Mouse (Mus musculus): ENCODE results near the gene Nav2.

The Nav2 gene

DNA sequence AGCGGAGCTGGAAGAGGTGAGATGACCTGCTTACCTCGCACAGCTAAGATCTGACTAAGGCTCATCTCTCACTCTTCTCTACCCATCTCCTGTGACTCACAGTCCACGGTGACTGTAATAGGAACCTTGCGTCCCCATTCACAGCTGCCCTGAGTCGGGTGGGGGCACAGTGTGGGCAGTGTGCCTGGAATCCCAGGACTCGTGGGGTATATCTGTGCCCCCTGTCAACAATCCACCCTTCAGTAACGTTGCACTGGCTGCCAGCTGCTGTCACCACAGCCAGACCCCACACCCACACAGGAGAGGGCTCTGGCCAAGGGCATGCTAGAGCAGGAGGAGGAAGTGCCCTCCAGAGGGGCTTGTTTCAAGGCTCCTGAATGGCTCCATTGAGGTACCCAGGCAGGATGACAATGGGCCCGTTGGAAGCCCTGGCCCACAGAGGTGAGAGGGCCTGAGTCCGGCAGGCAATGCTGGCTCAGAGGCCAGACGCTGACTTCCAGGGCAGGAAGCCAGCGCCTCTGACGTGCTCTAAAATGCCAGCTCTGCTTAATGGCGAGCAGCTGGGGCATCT, 353.5 kb downstream of the Nav2 start:
- DNase-seq: no peak

DNA sequence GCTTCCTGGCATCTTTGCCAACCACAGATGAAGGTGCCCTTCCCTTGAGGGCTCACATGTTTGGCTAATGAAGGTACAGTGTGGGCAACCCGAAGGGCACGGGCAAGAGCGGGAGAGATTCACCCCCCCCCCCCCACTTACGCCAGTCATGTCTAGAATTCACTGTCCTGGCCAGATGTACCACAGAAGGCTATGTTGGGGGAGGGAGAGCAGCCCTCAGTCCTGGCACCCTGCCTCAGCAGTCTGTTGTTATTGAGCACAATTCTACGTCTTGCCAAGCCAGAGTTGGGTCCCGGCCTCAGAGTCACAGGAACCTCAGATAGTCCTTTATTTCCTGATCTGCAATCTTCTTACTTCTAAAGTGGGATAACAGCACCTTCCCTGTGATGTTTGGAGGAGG, 357.9 kb downstream of the Nav2 start:
- no peak for DNase-seq

DNA sequence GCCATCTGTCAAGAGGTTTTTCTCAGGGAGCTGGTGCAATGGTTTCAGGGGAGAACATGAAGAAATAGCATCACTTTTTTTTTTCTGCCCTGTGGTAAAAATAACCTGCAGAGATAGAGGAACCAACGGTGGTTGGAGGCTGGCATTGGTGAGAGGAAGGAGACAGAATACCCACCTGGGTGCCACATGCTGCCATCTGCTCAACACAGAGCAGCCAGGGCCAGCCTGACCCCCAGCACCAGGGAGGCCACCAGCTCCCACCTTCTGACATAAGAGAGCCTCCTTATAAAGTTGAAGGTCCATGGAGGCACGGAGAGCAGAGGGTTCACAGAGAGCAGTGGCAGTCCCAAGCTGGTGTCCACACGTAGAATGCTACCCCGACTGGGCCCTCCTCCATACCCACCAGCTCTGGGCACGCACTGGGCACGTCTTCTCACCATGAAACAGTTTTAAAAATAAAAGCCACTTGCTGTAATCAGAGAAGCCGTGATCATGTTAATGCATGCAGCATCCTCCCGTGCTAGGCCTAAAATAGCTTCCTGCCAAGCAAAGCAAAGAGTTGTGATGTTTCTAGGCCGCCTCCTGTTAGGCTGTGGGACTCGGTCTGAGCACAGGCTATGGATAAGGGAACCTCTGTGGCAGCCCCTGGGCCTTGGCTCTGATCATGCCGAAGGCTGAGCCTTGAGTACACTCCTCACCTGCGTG, 359.3 kb downstream of the Nav2 start:
- no peak for DNase-seq

DNA sequence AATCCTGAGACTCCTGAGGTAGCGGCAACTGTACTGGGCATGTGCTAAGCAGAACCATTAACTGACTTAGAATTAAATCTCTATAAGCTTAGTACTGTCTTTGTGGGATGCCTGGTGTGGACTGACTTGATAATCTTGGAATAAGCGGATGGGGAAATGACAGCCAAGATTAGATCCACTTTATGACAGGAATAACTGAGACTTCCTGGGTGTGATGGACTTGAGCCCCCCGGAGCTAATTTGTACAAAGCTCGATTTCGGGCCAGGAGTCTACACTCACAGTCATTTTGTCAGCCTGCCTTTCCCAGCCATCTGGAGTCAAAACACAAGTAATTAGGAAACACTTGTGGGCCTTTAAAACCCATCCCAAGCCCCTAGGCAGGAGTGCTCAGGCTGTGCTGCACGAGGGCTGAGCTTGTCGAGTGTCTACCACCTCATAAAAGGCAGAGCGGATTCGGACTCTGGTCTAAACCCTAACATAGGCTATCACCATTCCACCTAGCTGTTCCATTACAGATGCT, 359.9 kb downstream of the Nav2 start:
- DNase-seq: no peak

DNA sequence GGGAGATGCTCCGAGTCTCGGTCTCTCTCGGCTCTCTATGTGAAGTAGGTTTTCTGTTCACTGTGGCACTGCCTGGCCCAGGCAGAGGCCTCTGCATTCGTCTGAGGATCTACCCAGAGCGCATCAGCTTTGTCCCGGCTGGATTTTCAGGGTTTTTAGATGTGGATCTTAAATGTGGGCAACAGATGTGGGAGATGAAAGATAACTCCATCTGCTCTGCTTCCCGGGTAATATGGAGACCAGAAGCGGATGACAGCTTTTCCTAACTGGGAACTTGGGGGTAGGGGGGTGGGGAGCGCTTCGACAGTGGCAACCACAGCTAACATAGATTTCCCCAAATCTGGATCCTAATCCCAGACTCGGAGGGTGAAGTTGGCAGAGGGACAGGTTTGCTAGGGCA, 362.3 kb downstream of the Nav2 start:
- DNase-seq: no peak

DNA sequence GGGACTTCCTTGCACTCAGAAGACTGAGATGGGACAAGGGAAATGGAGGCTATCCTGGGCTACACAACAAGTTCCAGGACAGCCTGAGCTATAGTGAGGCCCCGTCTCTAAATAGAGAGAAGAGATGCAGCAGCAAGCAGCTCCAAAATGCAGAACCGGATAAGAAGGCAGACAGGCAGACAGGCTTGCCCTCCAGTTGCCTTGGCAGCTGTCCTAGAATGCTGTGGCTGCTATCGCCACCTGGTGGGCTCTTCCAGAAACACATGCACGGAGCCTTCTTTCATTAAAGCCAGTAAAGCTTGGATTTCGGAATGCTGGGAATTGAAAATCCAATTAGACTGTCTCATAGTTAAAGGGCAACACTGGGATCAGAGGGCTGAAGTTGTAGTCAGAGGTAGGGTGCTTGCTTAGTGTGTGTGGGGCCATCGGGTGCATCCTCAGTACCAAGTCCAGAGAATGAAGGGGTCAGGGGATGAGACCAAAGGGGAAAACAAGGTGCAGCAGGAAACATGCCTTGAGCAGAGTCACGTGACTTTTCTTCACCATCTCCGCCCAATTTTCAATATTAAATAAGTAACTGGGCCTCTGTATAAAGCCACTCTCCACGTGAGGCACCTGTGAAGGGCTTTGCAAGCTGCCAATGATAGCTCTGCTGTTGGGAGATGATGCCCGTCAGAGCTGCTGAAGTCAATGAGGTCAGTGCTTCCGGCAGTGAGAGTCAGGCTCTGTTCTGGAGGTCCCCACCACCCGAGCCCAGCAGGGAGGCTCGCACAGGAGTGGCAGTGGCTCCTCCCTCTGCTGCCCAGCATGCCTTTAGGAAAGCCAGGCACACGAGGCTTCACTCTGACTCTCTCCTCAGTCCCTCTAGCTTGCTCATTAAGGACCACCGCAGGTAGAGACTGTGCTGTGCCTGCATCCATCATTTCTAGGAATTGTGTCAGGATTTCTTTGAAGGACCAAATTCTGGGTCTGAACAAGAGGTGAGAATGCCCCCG, 364.2 kb downstream of the Nav2 start:
- DNase-seq: peak; percentile 50

DNA sequence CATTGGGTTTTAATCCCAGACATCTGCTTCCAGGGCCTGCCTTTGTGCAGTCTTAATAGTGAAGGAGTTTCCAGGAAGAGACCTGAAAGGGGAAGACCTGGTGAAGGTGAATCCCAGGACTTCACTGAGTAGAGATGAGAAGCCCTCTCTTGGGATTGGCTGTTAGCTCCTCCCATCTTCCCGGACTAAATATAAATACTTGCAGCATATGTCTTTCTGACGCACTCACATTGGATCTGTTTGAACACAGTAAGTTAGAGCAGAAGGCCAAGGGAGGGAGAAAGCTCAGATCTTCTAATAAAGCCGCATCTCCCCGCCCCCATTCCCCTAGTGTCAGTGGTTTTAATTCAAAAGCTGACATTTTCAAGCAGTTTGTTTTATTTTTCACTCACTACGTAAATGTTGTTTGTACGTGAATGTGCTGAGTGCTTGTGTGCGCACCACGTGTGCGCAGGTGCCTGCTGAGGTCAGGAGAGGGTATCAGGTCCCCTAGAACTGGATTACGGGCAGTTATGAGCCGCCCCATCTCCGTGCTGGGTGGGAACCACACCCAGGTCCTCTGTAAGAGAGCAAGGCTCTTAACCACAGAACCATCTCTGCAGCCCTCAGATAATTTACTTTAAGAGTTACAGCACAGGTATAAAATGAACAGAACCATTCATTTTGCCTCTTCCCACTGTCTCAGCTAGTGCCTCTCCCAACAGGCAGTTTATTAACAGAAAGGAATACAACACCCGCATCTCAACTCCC, 365.6 kb downstream of the Nav2 start:
- no peak for DNase-seq

DNA sequence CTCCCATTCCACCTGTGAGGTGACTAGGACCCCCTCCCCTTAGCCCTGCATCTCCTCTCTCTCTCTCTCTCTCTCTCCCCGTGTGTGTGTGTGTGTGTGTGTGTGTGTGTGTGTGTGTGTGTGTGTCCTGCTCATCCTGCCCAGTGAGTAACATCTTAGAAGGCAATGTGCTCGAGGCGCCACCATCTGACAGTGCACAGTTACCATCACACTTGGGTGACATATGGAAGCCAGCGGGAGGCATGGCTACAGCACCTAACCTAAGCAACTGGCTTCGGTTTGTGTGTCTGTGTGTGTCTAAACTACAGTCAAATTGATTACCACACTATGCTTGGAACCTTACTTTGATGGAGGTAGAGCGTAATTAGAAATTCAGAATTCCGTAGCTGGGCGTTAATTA, 366.2 kb downstream of the Nav2 start:
- DNase-seq: no peak

DNA sequence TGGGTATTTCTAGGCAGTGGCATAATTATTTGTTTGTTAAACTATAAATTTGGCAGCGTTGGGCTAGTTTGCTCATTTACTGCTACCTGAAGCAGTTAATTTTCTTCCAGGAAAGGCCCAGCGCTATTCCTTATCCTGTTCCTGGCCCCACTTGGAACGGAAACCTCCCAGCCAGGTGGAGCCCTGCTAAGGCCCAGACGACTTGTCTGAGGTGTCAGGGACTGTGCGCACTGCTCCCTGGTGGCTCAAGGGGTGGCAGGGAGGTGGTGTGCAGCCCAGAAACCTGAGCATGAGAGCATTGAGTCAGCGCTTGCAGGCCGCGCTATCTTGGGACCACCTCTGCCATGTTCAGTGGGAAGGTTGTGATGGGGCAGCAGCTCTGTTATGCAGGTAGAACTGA, 367.6 kb downstream of the Nav2 start:
- DNase-seq: no peak

DNA sequence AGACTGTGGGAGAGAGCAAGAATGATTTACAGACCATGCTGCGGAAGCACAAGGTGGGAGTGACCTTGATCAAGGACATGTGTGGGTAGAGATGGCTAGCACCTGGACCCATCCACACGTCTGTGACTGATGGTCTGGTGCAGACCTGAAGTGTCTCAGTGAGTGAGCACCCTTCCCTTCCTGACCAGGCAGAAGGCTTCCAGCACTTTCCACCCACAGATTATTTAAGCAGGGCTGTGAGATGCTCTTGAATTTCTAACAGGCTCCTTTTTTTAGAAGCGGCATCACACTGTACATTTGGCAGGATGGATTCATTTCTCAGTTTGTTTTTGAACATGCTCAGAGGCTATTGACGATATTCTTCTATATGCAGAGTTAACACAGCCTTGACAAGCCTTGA, 369.2 kb downstream of the Nav2 start:
- DNase-seq: no peak

DNA sequence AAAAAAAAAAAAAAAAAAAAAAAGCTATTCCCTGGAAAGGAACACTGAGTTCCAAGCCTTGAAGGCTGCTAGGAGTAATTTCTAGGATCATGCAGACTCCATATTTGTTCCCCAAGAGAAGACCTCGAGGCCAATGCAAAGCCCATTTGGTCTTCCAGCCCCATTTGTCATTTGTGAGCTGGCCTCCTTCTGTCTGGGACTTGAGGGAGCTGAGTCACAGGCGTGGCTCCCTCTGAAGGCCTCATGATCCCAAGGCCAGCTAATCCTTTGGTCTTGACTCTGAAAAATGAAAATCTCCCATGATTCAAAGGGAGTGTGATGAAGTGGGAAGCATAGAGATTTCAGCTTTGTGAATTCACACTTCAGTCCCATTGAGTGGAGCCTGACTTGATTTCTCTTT, 370.0 kb downstream of the Nav2 start:
- DNase-seq: no peak

DNA sequence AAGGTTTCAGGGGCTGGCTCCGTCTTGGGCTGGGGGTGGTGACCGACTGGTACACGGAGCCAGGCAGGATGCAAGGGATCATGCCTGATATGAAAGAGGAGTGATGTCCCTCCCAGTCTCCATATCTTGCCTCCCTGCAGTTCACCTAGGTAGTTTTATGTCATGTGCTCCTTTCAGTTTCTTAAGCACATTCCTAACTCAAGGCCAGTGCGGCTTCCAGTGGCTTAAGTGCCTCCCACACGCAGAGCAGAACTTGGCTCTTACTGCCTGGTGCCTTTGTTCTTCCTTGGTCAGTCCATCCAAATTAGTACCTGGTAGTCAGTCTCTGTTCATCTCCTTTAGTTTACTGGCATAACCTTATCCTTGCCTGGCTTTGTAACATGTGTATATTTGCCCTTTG, 371.9 kb downstream of the Nav2 start:
- DNase-seq: no peak

DNA sequence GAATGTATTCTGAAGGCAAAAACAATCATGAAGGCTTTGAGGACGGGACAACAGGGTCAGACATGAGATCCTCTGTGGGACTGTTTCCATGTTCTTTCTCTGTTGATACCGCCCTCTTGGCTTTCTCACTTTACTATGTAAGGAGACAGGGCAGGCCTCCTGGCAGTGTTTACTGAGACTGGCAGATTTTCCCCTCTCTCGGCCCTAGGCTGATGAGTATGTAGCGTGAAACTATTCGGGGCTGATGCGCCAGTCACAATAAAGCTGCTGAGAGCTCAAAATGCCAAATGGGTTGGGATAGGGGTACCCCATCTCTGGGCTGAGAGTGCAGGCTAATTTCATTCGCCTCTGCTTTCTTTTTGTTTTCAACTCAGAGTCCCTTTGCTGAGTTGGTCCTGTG, 373.9 kb downstream of the Nav2 start:
- no peak for DNase-seq

DNA sequence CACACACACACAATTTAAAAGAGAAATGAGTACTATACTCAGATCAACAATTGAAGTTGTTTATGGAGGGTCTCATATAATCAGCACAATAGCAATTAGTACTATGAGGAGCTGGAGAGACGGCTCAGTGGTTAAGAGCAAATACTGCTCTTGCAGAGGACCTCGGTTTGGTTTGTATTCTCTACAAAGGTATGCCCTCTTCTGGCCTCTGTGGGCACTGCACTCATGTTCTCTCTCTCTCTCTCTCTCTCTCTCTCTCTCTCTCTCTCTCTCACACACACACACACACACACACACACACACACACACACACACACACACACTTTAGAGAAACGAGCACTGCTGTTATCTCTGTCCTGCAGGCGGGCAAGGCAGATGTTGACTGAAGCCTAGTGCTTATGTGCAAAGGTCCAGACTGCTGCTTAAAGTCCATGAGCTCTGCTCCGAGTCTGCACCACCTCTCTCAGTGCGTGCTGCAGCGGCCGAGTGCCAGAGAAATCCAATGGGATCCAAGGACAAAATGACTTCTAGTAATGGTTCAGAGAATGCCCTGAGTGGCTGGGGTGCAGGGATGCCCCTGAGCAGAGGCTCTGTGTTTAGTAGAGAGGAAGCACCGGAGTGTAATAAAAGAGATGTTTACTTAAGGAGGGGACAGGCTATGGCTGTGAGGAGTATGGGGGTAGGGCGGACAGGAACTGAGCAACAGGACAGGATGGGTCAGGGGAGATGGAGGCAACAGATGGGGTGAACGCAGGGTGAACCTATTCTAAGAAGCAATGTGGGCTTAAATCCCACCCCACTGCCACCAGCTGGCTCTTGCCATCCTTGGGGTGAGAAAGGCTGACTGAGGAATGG, 375.2 kb downstream of the Nav2 start:
- DNase-seq: no peak

DNA sequence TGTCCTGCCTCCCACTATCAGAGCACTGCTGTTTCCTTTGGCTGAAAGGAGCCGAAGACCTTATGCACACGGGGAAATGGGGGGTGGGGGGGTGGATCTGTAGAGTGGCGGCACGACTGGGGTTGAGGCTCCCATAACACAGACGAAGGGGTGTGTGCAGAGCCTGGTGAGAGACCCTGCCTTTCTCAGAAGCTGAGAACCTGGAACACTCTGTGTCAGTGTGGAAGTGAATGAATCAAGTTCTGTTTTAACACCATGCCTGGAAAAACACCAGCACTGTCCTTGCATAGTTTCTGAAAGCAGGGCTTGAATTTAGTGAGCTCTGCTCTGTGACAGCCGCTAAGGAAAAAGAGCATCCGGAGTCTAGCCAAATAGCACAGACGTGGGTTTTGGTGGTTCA, 379.7 kb downstream of the Nav2 start:
- no peak for DNase-seq

DNA sequence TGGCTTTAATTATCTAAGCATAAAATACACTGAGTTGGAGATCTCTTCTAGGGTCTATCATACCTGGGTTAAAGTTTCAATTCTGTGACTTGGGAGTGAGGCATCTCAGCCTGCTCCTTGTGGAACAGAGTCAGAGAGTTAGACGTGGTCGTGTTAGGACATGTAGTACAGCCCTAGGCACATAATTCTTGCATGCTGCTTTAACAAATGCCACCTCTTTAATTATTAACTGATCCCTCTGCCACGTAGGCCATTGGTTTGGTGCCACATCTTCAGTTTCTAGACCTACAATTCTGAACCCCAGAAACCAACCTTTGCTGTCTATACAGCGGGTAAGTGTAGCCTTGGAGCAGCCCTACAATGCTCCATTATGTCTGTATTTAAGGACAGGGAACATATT, 381.8 kb downstream of the Nav2 start:
- DNase-seq: no peak

DNA sequence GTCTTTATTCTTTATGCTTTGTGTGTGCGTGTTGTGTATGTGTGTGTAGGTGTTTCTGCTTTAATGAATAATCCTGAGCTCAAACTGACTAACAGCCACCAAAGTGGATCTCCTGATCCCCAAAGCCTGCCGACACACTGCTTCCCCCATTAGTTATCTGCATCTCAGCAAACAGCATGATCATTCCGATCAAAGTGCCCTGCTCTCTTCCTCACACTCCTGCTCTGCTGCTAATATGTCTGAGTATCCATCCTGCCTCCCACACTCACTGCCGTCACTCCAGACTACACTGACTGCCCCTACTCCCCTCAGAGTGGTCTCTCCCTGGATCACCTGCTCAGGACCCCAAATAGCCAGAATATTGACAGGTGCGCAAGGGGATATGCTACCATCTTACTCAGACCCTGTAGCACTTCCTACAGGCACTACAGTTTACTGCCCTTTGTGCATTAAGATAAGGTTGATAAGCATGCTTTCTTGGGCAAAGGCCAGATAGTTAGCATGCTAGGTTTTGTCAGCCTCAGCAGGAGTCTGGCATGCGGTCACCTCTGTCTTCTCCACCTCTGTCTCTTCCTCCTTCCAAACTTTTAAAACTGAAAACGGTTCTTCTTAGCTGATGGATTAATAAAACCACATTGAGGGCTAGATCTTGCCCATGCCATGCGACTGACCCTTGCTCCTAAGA, 382.8 kb downstream of the Nav2 start:
- no peak for DNase-seq

DNA sequence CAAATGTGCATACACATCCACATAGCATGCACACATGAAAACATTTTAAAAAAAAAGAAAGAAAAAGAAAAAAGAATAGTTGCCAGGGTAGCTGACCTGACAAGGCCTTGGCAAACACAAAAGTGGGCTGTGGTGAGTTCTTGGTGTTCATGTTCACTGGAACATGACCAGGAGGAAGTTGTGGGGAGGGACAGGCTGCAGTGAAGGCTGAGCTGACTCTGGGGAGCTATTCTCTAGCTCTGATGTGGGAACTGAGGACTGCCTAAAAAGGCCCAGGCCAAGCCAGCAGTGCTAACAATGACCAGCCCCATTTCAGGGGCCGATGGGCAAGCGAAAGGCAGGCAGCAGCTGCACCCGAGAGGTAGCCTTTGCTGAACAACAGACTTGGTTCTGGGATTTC, 388.6 kb downstream of the Nav2 start:
- no peak for DNase-seq

DNA sequence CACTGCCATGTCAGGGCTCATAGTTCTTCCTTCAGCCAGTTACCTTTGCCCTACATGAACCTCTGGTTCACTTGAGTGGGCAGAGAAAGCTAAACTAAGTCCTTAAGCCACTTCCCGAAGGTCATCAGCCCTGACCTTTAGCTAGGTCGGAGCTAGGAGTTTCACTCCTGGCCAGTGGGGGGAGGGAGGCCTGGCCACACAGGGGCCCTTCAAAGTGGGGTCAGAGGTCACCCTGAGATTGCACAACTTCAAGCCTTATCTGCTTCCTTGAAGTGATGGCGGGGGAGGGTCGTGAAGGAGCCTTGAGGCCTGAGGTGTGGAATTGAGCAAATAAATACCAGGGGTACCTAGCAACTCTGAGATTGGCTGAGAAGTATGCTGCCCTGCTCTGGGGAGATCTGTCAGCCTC, 389.9 kb downstream of the Nav2 start:
- no peak for DNase-seq

DNA sequence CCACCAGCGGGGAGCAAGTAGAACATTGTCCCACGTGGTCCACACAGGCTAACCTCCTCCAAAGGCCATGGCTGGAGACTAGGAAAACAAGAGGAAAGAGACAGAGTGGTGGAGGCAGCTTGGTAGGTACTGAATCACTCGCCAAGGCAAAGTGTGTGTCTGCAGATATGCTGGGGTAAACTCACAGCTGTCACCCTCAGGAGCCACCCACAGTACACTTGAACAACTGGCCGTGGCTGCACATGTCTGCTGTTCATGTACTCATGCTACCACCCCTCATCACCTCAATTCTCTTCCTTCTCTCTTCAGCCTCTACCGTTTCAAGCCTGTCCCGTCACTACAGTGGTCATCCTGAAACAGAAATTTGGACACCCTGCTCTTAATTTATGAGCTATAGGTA, 393.0 kb downstream of the Nav2 start:
- no peak for DNase-seq
